Mouse (Mus musculus) CD4-positive, CD25-positive, alpha-beta regulatory T cell, adult 4 months (primary cell): ENCODE results near the gene Maml3. TPM values are rescaled to one million over a fixed set of nuclear protein-coding genes. Genes with fewer than 3 reads are reported as not detected.

ENCODE experiments used
- ATAC-seq: one replicate; pipeline ENCODE4 v1.8.0; 2017
- polyA plus RNA-seq, 2 experiments: library from polyadenylated mRNA; unstranded; fragments of 100-300 nt; shearing (Covaris generic); gene quantifications; one replicate each; pipeline ENCODE4 v1.2.1; 2017

Maml3 gene
- polyA plus RNA-seq, 2 experiments from 2014 or later, result 0.56 to 0.62 TPM

- peak; percentile 89 for ATAC-seq
These were observed 403.6 kb downstream of the Maml3 start for GRCm38 (mm10) chr3:51701281-51701751.

- ATAC-seq, result peak; percentile 44
These were observed 404.1 kb downstream of the Maml3 start for GRCm38 (mm10) chr3:51700731-51701280.

- no peak for ATAC-seq
These were observed 404.8 kb downstream of the Maml3 start for GRCm38 (mm10) chr3:51700123-51700522.

- no peak for ATAC-seq
These were observed 406.9 kb downstream of the Maml3 start for GRCm38 (mm10) chr3:51697931-51698330.

GRCm38 (mm10) chr3:51695713-51696112, 409.2 kb downstream of the Maml3 start:
- no peak for ATAC-seq

- no peak for ATAC-seq
These were observed 410.3 kb downstream of the Maml3 start for GRCm38 (mm10) chr3:51694576-51694975.

GRCm38 (mm10) chr3:51693196-51693595, 411.7 kb downstream of the Maml3 start:
- no peak for ATAC-seq

GRCm38 (mm10) chr3:51688725-51689124, 416.2 kb downstream of the Maml3 start:
- ATAC-seq, result no peak

- no peak for ATAC-seq
These were observed 418.1 kb downstream of the Maml3 start for GRCm38 (mm10) chr3:51686791-51687190.

GRCm38 (mm10) chr3:51686316-51686715, 418.6 kb downstream of the Maml3 start:
- no peak for ATAC-seq

GRCm38 (mm10) chr3:51685539-51685938, 419.3 kb downstream of the Maml3 start:
- ATAC-seq, result no peak

GRCm38 (mm10) chr3:51674963-51675362, 429.9 kb downstream of the Maml3 start:
- ATAC-seq, result no peak

- ATAC-seq, result no peak
These were observed 431.3 kb downstream of the Maml3 start for GRCm38 (mm10) chr3:51673408-51674086.

- ATAC-seq, result no peak
These were observed 432.2 kb downstream of the Maml3 start for GRCm38 (mm10) chr3:51672631-51673030.

GRCm38 (mm10) chr3:51671071-51671469, 433.8 kb downstream of the Maml3 start:
- ATAC-seq, result no peak

- no peak for ATAC-seq
These were observed 434.3 kb downstream of the Maml3 start for GRCm38 (mm10) chr3:51670414-51671070.

GRCm38 (mm10) chr3:51668607-51669006, 436.3 kb downstream of the Maml3 start:
- ATAC-seq, result no peak

GRCm38 (mm10) chr3:51662557-51662956, 442.3 kb downstream of the Maml3 start:
- ATAC-seq, result peak; percentile 27

GRCm38 (mm10) chr3:51661880-51662550, 442.9 kb downstream of the Maml3 start:
- ATAC-seq, result peak; percentile 30

- ATAC-seq, result peak; percentile 18
These were observed 443.5 kb downstream of the Maml3 start for GRCm38 (mm10) chr3:51661376-51661775.

GRCm38 (mm10) chr3:51660821-51661276, 444.0 kb downstream of the Maml3 start:
- ATAC-seq, result peak; percentile 53

- ATAC-seq, result no peak
These were observed 444.8 kb downstream of the Maml3 start, which contains the start of gene Mgst2 for GRCm38 (mm10) chr3:51660060-51660459. TSS of gene Mgst2 (plus strand) at chr3:51660360.

GRCm38 (mm10) chr3:51659415-51659814, 445.5 kb downstream of the Maml3 start:
- ATAC-seq, result no peak
